Mouse (Mus musculus): ENCODE results near the gene Ubd. TPM values are rescaled to one million over a fixed set of nuclear protein-coding genes. Genes with fewer than 3 reads are reported as not detected.

Gene Ubd
- polyA plus RNA-seq (2012; fragmentation: generic; extraction: Trizol) = under 1 TPM in 1 of 2 experiments, not detected in 1; 0.34 TPM

GRCm38 (mm10) chr17:37193656-37194055 lies at the start of gene Ubd:
Ubd (plus strand) TSS chr17:37193892.

GRCm38 (mm10) chr17:37161394-37161793 lies 32.3 kb upstream of the Ubd start, which contains the start of gene Olfr93:
Olfr93 (minus strand) TSS chr17:37161494.

GRCm38 (mm10) chr17:37200894-37201293 lies 7.2 kb downstream of the Ubd start, which contains the start of gene Olfr94:
Olfr94 (minus strand) TSS chr17:37200994.

GRCm38 (mm10) chr17:37213018-37213417 lies 19.3 kb downstream of the Ubd start, which contains the start of gene Olfr95:
Olfr95 (minus strand) TSS chr17:37213118.

GRCm38 (mm10) chr17:37219846-37220245 lies 26.2 kb downstream of the Ubd start, which contains the start of gene Olfr96:
Olfr96 (plus strand) TSS chr17:37220146.

GRCm38 (mm10) chr17:37237230-37237629 lies 43.5 kb downstream of the Ubd start, which contains the start of gene Olfr97:
Olfr97 (minus strand) TSS chr17:37237330.

Other genes with a start within 250 kb of the Ubd start
- gene Ppp1r11, start 242.2 kb upstream of the Ubd start, polyA plus RNA-seq (2012; fragmentation: generic; extraction: Trizol) = 100 to 1,000 TPM; 197 to 372 TPM
- gene Znrd1, start 235.3 kb upstream of the Ubd start, polyA plus RNA-seq (2012; fragmentation: generic; extraction: Trizol) = 100 to 1,000 TPM in 1 of 2 experiments, 10 to 100 TPM in 1; 84.4 to 119 TPM
- gene Znrd1as, start 235.3 kb upstream of the Ubd start, polyA plus RNA-seq (2012; fragmentation: generic; extraction: Trizol) = 1 to 10 TPM in 1 of 2 experiments, under 1 TPM in 1; 0.77 to 7.1 TPM
- gene 2410137M14Rik, start 212.7 kb upstream of the Ubd start, polyA plus RNA-seq (2012; fragmentation: generic; extraction: Trizol) = not detected
- gene H2-M5, start 204.4 kb upstream of the Ubd start, polyA plus RNA-seq (2012; fragmentation: generic; extraction: Trizol) = under 1 TPM in 1 of 2 experiments, not detected in 1; 0.40 TPM
- gene Zfp57, start 192.7 kb upstream of the Ubd start, polyA plus RNA-seq (2012; fragmentation: generic; extraction: Trizol) = 1 to 10 TPM; 4.6 to 6.5 TPM
- under 1 TPM in 1 of 2 experiments, not detected in 1; 0.04 TPM for gene Mog, start 170.5 kb upstream of the Ubd start, polyA plus RNA-seq (2012; fragmentation: generic; extraction: Trizol)
- 10 to 100 TPM in 1 of 2 experiments, 1 to 10 TPM in 1; 2.5 to 13.3 TPM for gene Gabbr1, start 147.9 kb upstream of the Ubd start, polyA plus RNA-seq (2012; fragmentation: generic; extraction: Trizol)
- not detected for gene Olfr90, start 105.4 kb upstream of the Ubd start, polyA plus RNA-seq (2012; fragmentation: generic; extraction: Trizol)
- not detected for gene Olfr91, start 95.6 kb upstream of the Ubd start, polyA plus RNA-seq (2012; fragmentation: generic; extraction: Trizol)
- gene Olfr92, start 73.8 kb upstream of the Ubd start, polyA plus RNA-seq (2012; fragmentation: generic; extraction: Trizol) = not detected
- not detected for gene Olfr93, start 32.4 kb upstream of the Ubd start, polyA plus RNA-seq (2012; fragmentation: generic; extraction: Trizol)
- gene Olfr94, start 7.1 kb downstream of the Ubd start, polyA plus RNA-seq (2012; fragmentation: generic; extraction: Trizol) = not detected
- not detected for gene Olfr95, start 19.2 kb downstream of the Ubd start, polyA plus RNA-seq (2012; fragmentation: generic; extraction: Trizol)
- gene Olfr96, start 26.3 kb downstream of the Ubd start, polyA plus RNA-seq (2012; fragmentation: generic; extraction: Trizol) = not detected
- gene Olfr97, start 43.4 kb downstream of the Ubd start, polyA plus RNA-seq (2012; fragmentation: generic; extraction: Trizol) = not detected
- not detected for gene Olfr98, start 69.9 kb downstream of the Ubd start, polyA plus RNA-seq (2012; fragmentation: generic; extraction: Trizol)
- 1 to 10 TPM in 1 of 2 experiments, under 1 TPM in 1; 0.35 to 4.0 TPM for gene H2-M3, start 76.3 kb downstream of the Ubd start, polyA plus RNA-seq (2012; fragmentation: generic; extraction: Trizol)
- not detected for gene Olfr99, start 89.6 kb downstream of the Ubd start, polyA plus RNA-seq (2012; fragmentation: generic; extraction: Trizol)
- gene Olfr101, start 110.4 kb downstream of the Ubd start, polyA plus RNA-seq (2012; fragmentation: generic; extraction: Trizol) = not detected
- not detected for gene Olfr102, start 123.2 kb downstream of the Ubd start, polyA plus RNA-seq (2012; fragmentation: generic; extraction: Trizol)
- gene Olfr103, start 145.8 kb downstream of the Ubd start, polyA plus RNA-seq (2012; fragmentation: generic; extraction: Trizol) = not detected
- gene Olfr104-ps, start 165.7 kb downstream of the Ubd start, polyA plus RNA-seq (2012; fragmentation: generic; extraction: Trizol) = not detected
- not detected for gene Olfr105-ps, start 185.1 kb downstream of the Ubd start, polyA plus RNA-seq (2012; fragmentation: generic; extraction: Trizol)
- not detected for gene Olfr106-ps, start 196.5 kb downstream of the Ubd start, polyA plus RNA-seq (2012; fragmentation: generic; extraction: Trizol)
- gene Olfr107, start 205.3 kb downstream of the Ubd start, polyA plus RNA-seq (2012; fragmentation: generic; extraction: Trizol) = not detected